Mouse (Mus musculus) kidney, adult 2 months (tissue): ENCODE data around the gene Platr17. TPM values are rescaled to one million over a fixed set of nuclear protein-coding genes. Genes with fewer than 3 reads are reported as not detected.
A peak's percentile ranks its signal among the peaks of the same experiment; 100 is the strongest.

Experiments used
- DNase-seq: peaks from one replicate; pipeline ENCODE4 v3.0.0; 2021
- H3K27ac ChIP-seq: fragments of 200-500 bp; 2 replicates; pipeline ENCODE4 v1.5.1; 2012; ENCODE audit warnings: low read depth, low read length, control low read depth, inconsistent platforms; ENCODE audit not compliant: insufficient read depth
- H3K27me3 ChIP-seq: fragments of 200-500 bp; replicated peaks from 2 replicates; pipeline ENCODE4 v1.6.1; 2012; ENCODE audit warnings: mild to moderate bottlenecking, moderate library complexity, low read length, inconsistent platforms; ENCODE audit not compliant: control insufficient read depth, insufficient read depth
- H3K36me3 ChIP-seq: fragments of 200-500 bp; 2 replicates; pipeline ENCODE4 v1.6.1; 2012; ENCODE audit warnings: mild to moderate bottlenecking, moderate library complexity, low read length, inconsistent platforms; ENCODE audit not compliant: control insufficient read depth, insufficient read depth
- H3K4me1 ChIP-seq: fragments of 200-500 bp; 2 replicates; pipeline ENCODE4 v1.6.1; 2011; ENCODE audit warnings: low read length; ENCODE audit not compliant: control insufficient read depth, insufficient read depth
- H3K4me3 ChIP-seq: fragments of 200-500 bp; 2 replicates; pipeline ENCODE4 v1.5.1; 2011; ENCODE audit warnings: mild to moderate bottlenecking, low read depth, low read length, control low read depth; ENCODE audit not compliant: insufficient read depth
- CTCF ChIP-seq: fragments of 200-500 bp; conservative IDR thresholded peaks from 2 replicates; pipeline ENCODE4 v1.5.1; 2011; ENCODE audit warnings: low read depth, mild to moderate bottlenecking, control low read depth, low read length, moderate library complexity, mixed read lengths; ENCODE audit not compliant: insufficient read depth, insufficient read length
- POLR2A ChIP-seq: fragments of 200-500 bp; IDR thresholded peaks from one replicate; pipeline ENCODE4 v1.6.1; 2011; ENCODE audit warnings: low read depth, low read length, control low read depth
- WGBS: fragments of 180-500 bp; shearing (Covaris S2); methylation state at CpG from one replicate; pipeline ENCODE4 v1.1.7; 2018; 5-methylcytosine and 5-hydroxymethylcytosine counted together
- polyA plus RNA-seq: library from polyadenylated mRNA; depleted of rRNA; stranded (reverse); fragments of >200 nt; gene quantifications from 2 replicates; pipeline ENCODE4 v1.2.3, GENCODE M21; 2012

Gene Platr17
- polyA plus RNA-seq, 1 experiment = not detected

GRCm38 (mm10) chr17:33918293-33919203 lies 13.6 kb downstream of the Platr17 start:
- 59% methylated on average over 37 of the region's 37 CpGs for WGBS
- no peak for DNase-seq

GRCm38 (mm10) chr17:33919351-33920281 lies 14.7 kb downstream of the Platr17 start:
- peaks cover 9% of the 10 kb centered on the region; the same call in 1 of the 2 replicates for H3K4me1 ChIP-seq
- under 1% methylated on average over 52 of the region's 52 CpGs for WGBS
- DNase-seq = peak; percentile 92

More at GRCm38 (mm10) chr17:33918293-33919203, 13.6 kb downstream of the Platr17 start:
- Histone ChIP-seq H3K4me1 (peaks cover 9% of the 10 kb centered on the region; the same call in 1 of the 2 replicates), H3K27me3 (no peaks in the 10 kb centered on the region), H3K27ac (peak overlapping the region; percentile 92), H3K4me3 (peak overlapping the region; percentile 99), H3K36me3 (no peaks in the 10 kb centered on the region; the same call in 1 of the 2 replicates)
- TF ChIP-seq CTCF = no peak
- no peak for TF ChIP-seq POLR2A

GRCm38 (mm10) chr17:33920282-33921097 lies 15.6 kb downstream of the Platr17 start:
- TF ChIP-seq CTCF (peak; percentile 93), POLR2A (no peak)
- no peaks in the 10 kb centered on the region for H3K27me3 ChIP-seq
- no peaks in the 10 kb centered on the region for H3K36me3 ChIP-seq
- under 1% methylated on average over 36 of the region's 36 CpGs for WGBS
- peak; percentile 91 for DNase-seq
- H3K4me3 ChIP-seq = peak overlapping the region; percentile 99
- H3K27ac ChIP-seq = peak overlapping the region; percentile 92
- peaks cover 7% of the 10 kb centered on the region; the same call in 1 of the 2 replicates for H3K4me1 ChIP-seq

More at GRCm38 (mm10) chr17:33919351-33920281, 14.7 kb downstream of the Platr17 start:
- Histone ChIP-seq H3K27me3 (no peaks in the 10 kb centered on the region), H3K4me3 (peak overlapping the region; percentile 99), H3K27ac (peak overlapping the region; percentile 92), H3K36me3 (no peaks in the 10 kb centered on the region)
- TF ChIP-seq POLR2A = peak; percentile 31
- TF ChIP-seq CTCF = peak; percentile 30

- 82% methylated on average over 7 of the region's 7 CpGs for WGBS
- H3K4me1 ChIP-seq = peaks cover 6% of the 10 kb centered on the region; the same call in 1 of the 2 replicates
- no peak for DNase-seq
- no peaks in the 10 kb centered on the region for H3K27me3 ChIP-seq
- TF ChIP-seq CTCF = no peak
- H3K4me3 ChIP-seq = no peak overlapping the region
- H3K27ac ChIP-seq = no peak overlapping the region
- no peaks in the 10 kb centered on the region for H3K36me3 ChIP-seq
Measured at GRCm38 (mm10) chr17:33921361-33921760, 16.4 kb downstream of the Platr17 start.

- Histone ChIP-seq H3K4me3 (no peak overlapping the region), H3K36me3 (no peaks in the 10 kb centered on the region), H3K4me1 (no peaks in the 10 kb centered on the region), H3K27ac (no peak overlapping the region), H3K27me3 (no peaks in the 10 kb centered on the region)
- TF ChIP-seq CTCF = peak; percentile 60
- TF ChIP-seq POLR2A = no peak
- 84% methylated on average over 10 of the region's 10 CpGs for WGBS
- no peak for DNase-seq
Measured at GRCm38 (mm10) chr17:33924577-33925283, 19.8 kb downstream of the Platr17 start.
